Mouse (Mus musculus): ENCODE results near the gene Ferd3l. TPM values are rescaled to one million over a fixed set of nuclear protein-coding genes. Genes with fewer than 3 reads are reported as not detected.
A peak's percentile ranks its signal among the peaks of the same experiment; 100 is the strongest.

Gene Ferd3l
- polyA plus RNA-seq, 1 experiment = not detected

GRCm38 (mm10) chr12:33959846-33960245, 31.6 kb downstream of the Ferd3l start:
- Histone ChIP-seq H3K4me1 (ENCODE audit: control insufficient read depth, insufficient read depth, insufficient read length, low read length) (peaks cover 5% of the 10 kb centered on the region; the same call in 1 of the 2 replicates), H3K4me3 (ENCODE audit: insufficient read depth, low read depth, low read length) (peak overlapping the region; percentile 19; the same call in 1 of the 2 replicates), H3K27ac (replicated peaks; ENCODE audit: low read depth, low read length) (no peak overlapping the region)

DNA sequence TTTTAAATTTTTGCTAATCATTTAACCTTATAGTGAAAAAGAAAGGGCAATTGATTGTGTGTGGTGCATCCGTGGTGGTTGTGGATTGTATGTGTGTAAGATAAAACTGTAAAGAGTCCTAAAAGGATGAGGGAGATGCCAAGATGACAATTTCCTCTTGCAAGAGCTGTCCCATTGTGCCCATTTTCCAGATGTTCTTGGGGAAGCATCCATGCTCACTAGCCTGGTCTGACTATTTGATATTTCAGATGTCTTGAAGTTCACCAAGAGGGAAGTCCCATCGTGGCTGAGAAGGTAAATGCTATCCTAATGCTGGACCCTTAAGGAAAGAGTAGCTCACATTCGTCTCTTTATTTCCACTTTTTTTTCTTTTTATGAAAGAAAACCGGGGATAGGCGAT, 32.8 kb downstream of the Ferd3l start:
- Histone ChIP-seq H3K4me3 (ENCODE audit: insufficient read depth, low read depth, low read length) (no peak overlapping the region), H3K4me1 (ENCODE audit: control insufficient read depth, insufficient read depth, insufficient read length, low read length) (peaks cover 5% of the 10 kb centered on the region; the same call in 1 of the 2 replicates), H3K27ac (replicated peaks; ENCODE audit: low read depth, low read length) (no peak overlapping the region)

DNA sequence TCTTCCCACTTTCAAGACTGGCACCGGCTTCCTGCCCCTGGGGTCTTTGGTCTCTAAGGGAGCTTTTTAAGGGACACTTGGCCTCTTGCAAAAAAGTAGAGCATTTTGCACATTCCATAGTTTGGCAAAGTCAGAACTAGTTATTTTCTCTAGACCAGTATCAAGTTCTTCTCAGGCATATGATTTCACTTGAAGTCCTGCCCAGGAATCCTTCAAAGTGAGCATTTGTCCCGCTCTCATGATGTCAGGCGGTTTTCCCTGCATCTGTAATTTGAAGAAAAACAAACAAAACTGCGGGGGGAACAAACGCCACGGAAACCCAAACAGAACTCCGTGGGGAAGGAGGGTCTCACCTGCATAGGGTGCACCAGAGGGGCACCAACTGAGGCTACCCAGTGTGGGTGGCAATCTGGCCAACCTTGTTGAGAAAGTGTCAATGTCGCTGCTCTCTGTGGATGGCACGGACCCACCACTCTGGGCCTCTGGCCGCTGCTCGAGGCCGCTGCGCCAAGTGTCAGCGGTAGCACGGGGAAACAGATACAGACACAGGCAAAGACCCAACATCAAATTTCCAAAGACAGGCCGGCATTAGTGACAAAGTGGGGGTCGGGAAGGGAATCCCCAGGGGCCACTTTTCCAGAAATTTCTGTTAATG, 34.0 kb downstream of the Ferd3l start:
- 0 out of 2 replicates have a peak overlapping the region, but pooled peaks have one; percentile 7 for H3K27ac ChIP-seq (replicated peaks; ENCODE audit: low read depth, low read length)
- 0 out of 2 replicates have a peak overlapping the region, but pooled peaks have one; percentile 6 for H3K4me3 ChIP-seq (ENCODE audit: insufficient read depth, low read depth, low read length)
- peaks cover 2% of the 10 kb centered on the region; the same call in 1 of the 2 replicates for H3K4me1 ChIP-seq (ENCODE audit: control insufficient read depth, insufficient read depth, insufficient read length, low read length)

DNA sequence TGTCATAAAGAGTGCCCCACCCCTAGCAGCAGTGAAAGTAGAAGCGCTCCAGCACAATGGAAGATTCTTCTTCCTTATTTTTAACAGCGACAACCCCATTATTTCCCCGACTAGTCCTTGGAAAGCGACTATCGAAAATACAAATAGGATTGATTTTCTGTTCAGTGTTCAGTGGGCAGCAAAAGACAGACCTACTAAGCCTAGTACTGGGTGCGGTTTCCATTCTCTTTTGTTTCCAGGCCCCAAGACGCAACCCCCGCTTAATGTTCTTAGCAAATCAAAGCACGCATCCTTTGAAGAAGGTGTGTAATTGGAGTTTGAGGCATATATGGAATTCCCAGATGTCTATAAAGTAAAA, 34.5 kb downstream of the Ferd3l start:
- Histone ChIP-seq H3K4me3 (ENCODE audit: insufficient read depth, low read depth, low read length) (0 out of 2 replicates have a peak overlapping the region, but pooled peaks have one; percentile 6), H3K27ac (replicated peaks; ENCODE audit: low read depth, low read length) (no peak overlapping the region), H3K4me1 (ENCODE audit: control insufficient read depth, insufficient read depth, insufficient read length, low read length) (peaks cover 2% of the 10 kb centered on the region; the same call in 1 of the 2 replicates)

- Histone ChIP-seq H3K4me3 (ENCODE audit: insufficient read depth, low read depth, low read length) (no peak overlapping the region), H3K27ac (replicated peaks; ENCODE audit: low read depth, low read length) (no peak overlapping the region), H3K4me1 (ENCODE audit: control insufficient read depth, insufficient read depth, insufficient read length, low read length) (no peaks in the 10 kb centered on the region; the same call in 1 of the 2 replicates)
Measured at GRCm38 (mm10) chr12:33963671-33964369, 35.6 kb downstream of the Ferd3l start.

DNA sequence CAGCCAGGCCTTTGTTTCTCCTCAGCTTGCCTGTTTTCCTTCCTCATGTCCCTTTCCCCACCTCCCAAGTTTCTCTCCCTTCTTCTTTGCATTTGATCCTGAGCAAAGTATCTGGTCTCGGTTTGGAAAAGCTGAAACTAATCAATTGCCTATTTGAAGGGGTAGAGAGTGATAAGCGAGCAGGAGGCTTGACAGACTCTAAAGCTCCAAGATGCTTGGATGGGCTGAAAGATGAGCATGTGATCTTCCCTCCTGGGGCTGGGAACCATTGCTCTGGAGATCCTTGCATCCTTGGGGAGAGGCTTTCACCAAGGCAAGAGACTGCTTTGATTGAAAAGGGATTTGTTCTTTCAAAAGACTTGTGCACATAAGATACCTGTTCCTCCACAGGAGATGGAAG, 36.2 kb downstream of the Ferd3l start:
- Histone ChIP-seq H3K4me3 (ENCODE audit: insufficient read depth, low read depth, low read length) (no peak overlapping the region), H3K4me1 (ENCODE audit: control insufficient read depth, insufficient read depth, insufficient read length, low read length) (no peaks in the 10 kb centered on the region), H3K27ac (replicated peaks; ENCODE audit: low read depth, low read length) (no peak overlapping the region)

GRCm38 (mm10) chr12:33965661-33966360, 37.6 kb downstream of the Ferd3l start:
- Histone ChIP-seq H3K4me3 (ENCODE audit: insufficient read depth, low read depth, low read length) (no peak overlapping the region), H3K4me1 (ENCODE audit: control insufficient read depth, insufficient read depth, insufficient read length, low read length) (no peaks in the 10 kb centered on the region), H3K27ac (replicated peaks; ENCODE audit: low read depth, low read length) (no peak overlapping the region)

DNA sequence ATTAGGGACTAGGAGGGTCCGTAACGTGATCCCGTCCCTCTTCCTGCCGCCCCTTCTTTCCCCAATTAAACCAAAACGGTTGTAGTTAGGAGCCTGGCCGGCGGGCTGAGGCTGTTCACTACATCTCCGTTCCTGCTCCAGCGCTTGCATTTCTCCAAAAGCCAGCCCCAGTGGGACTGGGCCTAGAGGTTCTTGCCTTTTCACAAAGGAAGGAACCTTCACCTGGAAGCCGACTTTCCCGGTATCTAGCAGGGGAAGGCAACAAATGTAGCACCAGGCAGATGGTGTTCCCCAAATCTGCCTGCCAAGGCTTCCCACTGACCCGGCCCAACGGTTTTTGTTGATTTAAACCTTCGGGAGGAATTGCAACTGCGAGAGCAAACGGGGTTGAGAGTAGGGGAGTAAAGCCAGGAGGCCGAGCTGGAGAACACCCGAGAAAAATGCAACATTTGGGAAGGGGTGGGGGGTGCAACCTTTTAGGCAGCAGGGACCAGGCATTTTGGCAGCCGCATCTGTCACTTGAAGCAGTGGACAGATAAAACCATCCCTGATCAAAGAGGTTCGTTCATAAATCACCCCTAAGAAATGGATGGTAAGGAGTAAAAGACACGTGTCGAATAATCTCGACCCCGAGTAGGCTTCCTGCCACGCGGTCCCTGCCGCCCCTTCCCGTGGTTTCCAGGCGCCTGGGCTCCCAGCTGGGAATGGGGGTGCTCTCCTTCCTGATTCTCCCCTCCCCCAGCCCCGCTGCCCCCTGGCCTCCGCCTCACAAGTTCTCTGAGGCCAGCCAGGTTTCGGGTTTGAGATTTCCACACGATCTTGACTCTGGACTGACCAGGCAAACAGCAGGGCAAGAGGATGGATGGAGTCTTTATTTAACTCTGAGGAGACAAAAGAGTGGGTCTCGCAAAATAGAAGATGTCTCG, 38.5 kb downstream of the Ferd3l start:
- H3K27ac ChIP-seq (replicated peaks; ENCODE audit: low read depth, low read length) = no peak overlapping the region
- peak overlapping the region; percentile 57 for H3K4me3 ChIP-seq (ENCODE audit: insufficient read depth, low read depth, low read length)
- no peaks in the 10 kb centered on the region for H3K4me1 ChIP-seq (ENCODE audit: control insufficient read depth, insufficient read depth, insufficient read length, low read length)

DNA sequence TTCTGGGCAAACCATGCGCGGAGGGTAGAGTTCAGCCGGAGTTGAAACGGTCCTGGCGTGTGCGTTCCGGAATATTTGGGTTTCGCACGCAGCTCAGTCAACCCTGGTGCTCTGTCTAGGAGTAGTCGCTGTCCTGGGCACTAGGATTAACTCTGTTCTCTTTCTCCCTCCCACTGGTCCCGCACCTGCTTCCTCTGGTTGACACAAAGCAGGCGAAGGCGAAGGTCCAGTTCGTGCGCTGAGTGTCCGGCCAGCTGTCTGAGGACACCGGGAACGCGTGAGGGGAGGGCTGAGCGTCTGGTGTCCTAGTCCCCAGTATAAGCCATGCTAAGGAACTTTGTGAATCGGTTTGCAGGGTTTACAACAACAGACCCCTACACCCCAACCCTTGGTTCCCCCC, 39.3 kb downstream of the Ferd3l start:
- peak overlapping the region; percentile 57 for H3K4me3 ChIP-seq (ENCODE audit: insufficient read depth, low read depth, low read length)
- no peak overlapping the region for H3K27ac ChIP-seq (replicated peaks; ENCODE audit: low read depth, low read length)
- H3K4me1 ChIP-seq (ENCODE audit: control insufficient read depth, insufficient read depth, insufficient read length, low read length) = no peaks in the 10 kb centered on the region

DNA sequence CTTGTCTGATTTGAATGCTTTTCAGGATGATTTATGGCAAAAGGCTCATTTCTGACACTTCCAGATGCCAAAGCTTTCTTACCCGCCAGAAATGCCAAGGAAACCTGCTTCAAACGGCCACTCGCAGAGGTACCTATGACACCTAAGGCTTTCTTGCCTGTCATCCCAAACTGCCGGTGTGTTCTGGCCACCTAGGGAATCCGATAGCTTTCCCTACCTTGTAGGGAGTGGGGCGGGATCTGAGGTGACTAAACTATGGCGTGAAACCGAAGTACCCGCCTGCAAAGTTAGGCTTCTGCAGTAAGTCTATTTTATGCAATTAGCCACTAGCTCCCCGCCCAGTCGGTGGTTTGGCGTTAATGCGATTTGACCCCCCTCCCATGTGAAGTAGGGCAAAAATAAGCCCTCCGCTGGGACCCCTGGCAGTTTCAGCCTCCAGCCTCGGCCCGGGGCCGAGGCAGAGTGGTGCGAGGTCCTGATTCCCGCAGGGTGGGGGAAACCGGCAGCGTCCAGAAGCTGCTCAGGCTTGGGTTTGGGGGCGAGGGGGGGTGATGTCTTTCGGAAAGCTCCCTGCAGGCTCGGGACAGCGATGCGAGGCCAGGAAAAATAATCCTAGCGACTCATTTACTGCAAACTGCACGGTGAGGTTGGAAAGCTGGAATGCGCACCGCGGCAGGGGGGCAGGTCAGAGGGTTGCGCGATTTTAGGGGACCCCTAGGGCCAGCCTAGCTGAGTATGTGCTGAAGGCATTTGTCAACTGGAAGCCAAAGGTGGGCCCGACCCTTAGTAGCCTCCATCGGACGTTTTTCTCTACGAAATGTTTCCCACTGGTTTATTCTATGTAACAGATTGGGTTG, 40.0 kb downstream of the Ferd3l start:
- H3K4me3 ChIP-seq (ENCODE audit: insufficient read depth, low read depth, low read length) = peak overlapping the region; percentile 42
- H3K4me1 ChIP-seq (ENCODE audit: control insufficient read depth, insufficient read depth, insufficient read length, low read length) = no peaks in the 10 kb centered on the region
- H3K27ac ChIP-seq (replicated peaks; ENCODE audit: low read depth, low read length) = no peak overlapping the region

DNA sequence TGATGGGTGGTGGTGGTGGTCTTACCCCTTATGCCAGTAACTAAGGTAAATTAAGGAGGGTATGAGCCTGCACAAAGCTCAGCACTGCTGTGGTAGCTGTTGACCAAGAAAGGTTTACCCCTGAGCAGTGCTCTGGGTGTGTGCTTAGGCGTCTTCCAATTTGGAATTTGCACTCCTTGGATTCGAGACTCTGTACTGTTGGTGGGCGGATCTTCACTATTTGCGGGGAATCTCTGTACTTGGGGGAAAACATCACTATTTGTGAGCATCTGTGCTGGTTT, 40.6 kb downstream of the Ferd3l start:
- H3K4me3 ChIP-seq (ENCODE audit: insufficient read depth, low read depth, low read length) = no peak overlapping the region
- no peaks in the 10 kb centered on the region for H3K4me1 ChIP-seq (ENCODE audit: control insufficient read depth, insufficient read depth, insufficient read length, low read length)
- no peak overlapping the region for H3K27ac ChIP-seq (replicated peaks; ENCODE audit: low read depth, low read length)
